Mouse (Mus musculus): ENCODE measurements around the gene Masp1. TPM values are rescaled to one million over a fixed set of nuclear protein-coding genes. Genes with fewer than 3 reads are reported as not detected.

Gene Masp1
- polyA plus RNA-seq, 1 experiment, result 2.2 TPM

DNA sequence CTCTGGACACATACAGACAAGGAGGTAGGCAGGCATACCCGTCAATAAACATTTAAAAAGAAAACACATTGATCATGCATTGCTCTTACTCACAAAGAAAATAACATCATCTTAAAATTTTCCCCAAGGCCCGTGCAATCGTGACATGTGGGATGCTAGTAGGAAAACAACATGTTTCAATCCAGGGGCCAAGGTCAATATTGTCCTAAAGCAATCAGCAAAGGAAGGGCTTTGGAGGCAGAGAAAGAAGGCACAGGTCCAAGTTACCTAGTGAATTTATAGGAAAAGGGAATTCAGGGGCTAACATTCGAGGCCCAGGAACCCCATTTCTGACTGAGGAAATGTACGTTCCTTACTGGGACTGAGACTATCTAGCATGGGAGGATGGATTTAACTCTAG, 3.4 kb downstream of the Masp1 start:
- Histone ChIP-seq H3K4me1 (ENCODE audit: control insufficient read depth, insufficient read depth, low read length) (peaks cover 4% of the 10 kb centered on the region), H3K4me3 (replicated peaks; ENCODE audit: extremely low read depth, low read depth, low read length) (no peak overlapping the region)
- DNase-seq, result no peak
- WGBS, result 88% methylated on average over 5 of the region's 5 CpGs
- TF ChIP-seq POLR2A (IDR thresholded peaks at IDR 0.05; ENCODE audit: borderline replicate concordance, extremely low read depth, low read depth, low read length) (no peak), CTCF (IDR thresholded peaks at IDR 0.05; ENCODE audit: insufficient read depth, low read length) (no peak)

GRCm38 (mm10) chr16:23516606-23517005, 4.0 kb downstream of the Masp1 start:
- 41% methylated on average over 2 of the region's 2 CpGs for WGBS
- TF ChIP-seq CTCF (IDR thresholded peaks at IDR 0.05; ENCODE audit: insufficient read depth, low read length), result no peak
- no peak for TF ChIP-seq POLR2A (IDR thresholded peaks at IDR 0.05; ENCODE audit: borderline replicate concordance, extremely low read depth, low read depth, low read length)
- no peak overlapping the region for H3K4me3 ChIP-seq (replicated peaks; ENCODE audit: extremely low read depth, low read depth, low read length)
- no peak for DNase-seq
- peaks cover 4% of the 10 kb centered on the region for H3K4me1 ChIP-seq (ENCODE audit: control insufficient read depth, insufficient read depth, low read length)

- peaks cover 4% of the 10 kb centered on the region for H3K4me1 ChIP-seq (ENCODE audit: control insufficient read depth, insufficient read depth, low read length)
- no peak for TF ChIP-seq POLR2A (IDR thresholded peaks at IDR 0.05; ENCODE audit: borderline replicate concordance, extremely low read depth, low read depth, low read length)
- TF ChIP-seq CTCF (IDR thresholded peaks at IDR 0.05; ENCODE audit: insufficient read depth, low read length), result no peak
- H3K4me3 ChIP-seq (replicated peaks; ENCODE audit: extremely low read depth, low read depth, low read length), result no peak overlapping the region
- WGBS, result 32% methylated on average over 3 of the region's 3 CpGs
- no peak for DNase-seq
Measured at GRCm38 (mm10) chr16:23515766-23516165, 4.8 kb downstream of the Masp1 start.

GRCm38 (mm10) chr16:23513401-23513800, 7.2 kb downstream of the Masp1 start:
- DNase-seq, result no peak
- Histone ChIP-seq H3K4me3 (replicated peaks; ENCODE audit: extremely low read depth, low read depth, low read length) (no peak overlapping the region), H3K4me1 (ENCODE audit: control insufficient read depth, insufficient read depth, low read length) (no peaks in the 10 kb centered on the region; the same call in 1 of the 2 replicates)
- TF ChIP-seq CTCF (IDR thresholded peaks at IDR 0.05; ENCODE audit: insufficient read depth, low read length) (no peak), POLR2A (IDR thresholded peaks at IDR 0.05; ENCODE audit: borderline replicate concordance, extremely low read depth, low read depth, low read length) (no peak)
- WGBS, result 71% methylated on average over 1 of the region's 1 CpGs

DNA sequence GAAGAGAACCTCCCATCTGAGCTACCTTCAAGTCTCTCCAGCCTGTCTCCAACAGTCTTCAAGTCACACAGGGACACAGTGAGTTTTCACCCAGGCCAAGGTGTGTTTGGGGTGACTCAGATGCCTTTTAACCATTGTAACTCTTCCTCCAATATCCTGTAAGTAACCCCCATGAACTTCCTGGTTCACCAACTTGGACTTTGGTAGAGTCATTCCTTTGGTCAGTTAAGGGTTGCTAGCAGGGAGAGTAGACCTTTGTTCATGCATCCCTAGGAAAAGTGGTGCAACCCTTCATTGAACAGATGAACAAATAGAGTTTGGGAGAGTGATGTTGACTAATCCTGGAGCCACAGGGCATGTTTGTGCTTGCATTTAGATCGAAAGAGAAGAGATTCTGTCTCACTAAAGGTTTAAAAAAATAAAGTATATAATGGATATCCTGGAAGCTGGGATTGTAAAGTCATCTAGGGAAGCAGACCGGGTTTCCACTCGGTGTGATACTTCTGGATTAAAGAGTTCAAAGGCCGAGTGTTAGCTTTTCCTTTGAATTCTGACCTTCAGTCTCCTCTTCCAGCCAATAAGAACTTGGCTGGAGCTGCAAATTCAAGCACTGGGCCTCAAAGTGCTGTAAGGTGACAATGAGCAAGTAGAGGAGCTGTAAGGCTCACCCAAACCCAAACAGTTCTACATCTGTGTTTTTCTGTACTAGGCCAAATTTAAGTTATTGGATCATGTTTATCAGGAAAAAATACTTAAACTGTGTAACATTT, 9.3 kb downstream of the Masp1 start:
- 75% methylated on average over 4 of the region's 4 CpGs for WGBS
- no peak for DNase-seq
- Histone ChIP-seq H3K4me3 (replicated peaks; ENCODE audit: extremely low read depth, low read depth, low read length) (no peak overlapping the region), H3K4me1 (ENCODE audit: control insufficient read depth, insufficient read depth, low read length) (no peaks in the 10 kb centered on the region; the same call in 1 of the 2 replicates)
- TF ChIP-seq POLR2A (IDR thresholded peaks at IDR 0.05; ENCODE audit: borderline replicate concordance, extremely low read depth, low read depth, low read length), result no peak
- TF ChIP-seq CTCF (IDR thresholded peaks at IDR 0.05; ENCODE audit: insufficient read depth, low read length), result no peak

- TF ChIP-seq POLR2A (IDR thresholded peaks at IDR 0.05; ENCODE audit: borderline replicate concordance, extremely low read depth, low read depth, low read length), result no peak
- no peak for TF ChIP-seq CTCF (IDR thresholded peaks at IDR 0.05; ENCODE audit: insufficient read depth, low read length)
- Histone ChIP-seq H3K4me1 (ENCODE audit: control insufficient read depth, insufficient read depth, low read length) (no peaks in the 10 kb centered on the region), H3K4me3 (replicated peaks; ENCODE audit: extremely low read depth, low read depth, low read length) (no peak overlapping the region)
- WGBS, result 54% methylated on average over 11 of the region's 11 CpGs
- DNase-seq, result no peak
Measured at GRCm38 (mm10) chr16:23505904-23506687, 14.5 kb downstream of the Masp1 start.

- no peak for TF ChIP-seq CTCF (IDR thresholded peaks at IDR 0.05; ENCODE audit: insufficient read depth, low read length)
- TF ChIP-seq POLR2A (IDR thresholded peaks at IDR 0.05; ENCODE audit: borderline replicate concordance, extremely low read depth, low read depth, low read length), result no peak
- DNase-seq, result no peak
- Histone ChIP-seq H3K4me3 (replicated peaks; ENCODE audit: extremely low read depth, low read depth, low read length) (no peak overlapping the region), H3K4me1 (ENCODE audit: control insufficient read depth, insufficient read depth, low read length) (peaks cover 3% of the 10 kb centered on the region; the same call in 1 of the 2 replicates)
- 89% methylated on average over 3 of the region's 3 CpGs for WGBS
Measured at GRCm38 (mm10) chr16:23504320-23504744, 16.3 kb downstream of the Masp1 start.

GRCm38 (mm10) chr16:23503351-23503750, 17.3 kb downstream of the Masp1 start:
- TF ChIP-seq POLR2A (IDR thresholded peaks at IDR 0.05; ENCODE audit: borderline replicate concordance, extremely low read depth, low read depth, low read length) (no peak), CTCF (IDR thresholded peaks at IDR 0.05; ENCODE audit: insufficient read depth, low read length) (no peak)
- H3K4me3 ChIP-seq (replicated peaks; ENCODE audit: extremely low read depth, low read depth, low read length), result no peak overlapping the region
- H3K4me1 ChIP-seq (ENCODE audit: control insufficient read depth, insufficient read depth, low read length), result peaks cover 12% of the 10 kb centered on the region
- 73% methylated on average over 4 of the region's 4 CpGs for WGBS
- no peak for DNase-seq

DNA sequence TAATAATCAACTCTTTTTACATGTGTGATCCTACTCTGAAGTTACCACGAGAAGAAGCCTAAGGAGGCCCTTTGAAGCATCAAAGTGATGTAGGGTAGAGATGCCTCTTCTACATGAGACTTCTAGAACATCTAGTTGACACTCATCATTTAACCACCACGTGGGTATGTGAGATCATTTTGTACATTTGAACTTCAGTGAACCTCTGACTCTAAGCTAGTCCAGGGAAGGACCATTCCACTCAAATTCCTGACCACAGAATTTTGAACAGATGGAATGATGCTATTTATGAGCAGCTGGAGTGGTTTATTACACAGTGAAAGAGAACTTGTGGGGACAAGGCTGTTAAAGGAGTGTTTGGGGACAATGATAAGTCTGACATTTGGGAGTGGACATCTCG, 18.1 kb downstream of the Masp1 start:
- TF ChIP-seq POLR2A (IDR thresholded peaks at IDR 0.05; ENCODE audit: borderline replicate concordance, extremely low read depth, low read depth, low read length) (no peak), CTCF (IDR thresholded peaks at IDR 0.05; ENCODE audit: insufficient read depth, low read length) (no peak)
- H3K4me3 ChIP-seq (replicated peaks; ENCODE audit: extremely low read depth, low read depth, low read length), result no peak overlapping the region
- DNase-seq, result no peak
- peaks cover 18% of the 10 kb centered on the region for H3K4me1 ChIP-seq (ENCODE audit: control insufficient read depth, insufficient read depth, low read length)
- WGBS, result 73% methylated on average over 3 of the region's 3 CpGs

Data from lung, adult 2 months (tissue).